In the genomic region with DNA sequence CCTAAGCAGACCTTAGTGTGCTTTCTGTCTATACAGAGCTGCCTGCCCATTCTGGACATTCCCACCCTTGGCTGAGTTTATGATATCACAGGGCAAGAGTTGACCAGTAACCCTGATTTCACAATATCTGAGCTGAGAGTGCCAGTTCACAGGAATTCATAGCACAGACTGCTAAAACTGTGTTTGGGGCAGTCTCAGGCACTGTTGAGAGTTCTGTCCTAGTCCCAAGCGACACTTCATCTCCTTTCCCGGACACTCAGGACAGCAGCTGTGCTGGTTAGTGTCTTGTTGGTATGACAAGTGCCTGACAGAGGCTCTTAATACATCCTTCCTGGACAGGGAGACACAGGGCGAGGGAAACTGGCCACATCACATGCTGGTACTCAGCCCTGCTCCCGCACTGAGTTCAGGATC, we compare ENCODE assay signal across 11 mouse cellular contexts. TPM values are rescaled to one million over a fixed set of nuclear protein-coding genes. Genes with fewer than 3 reads are reported as not detected.
DNase-seq lines count a peak whose midpoint lies in the region; ATAC-seq and TF ChIP-seq lines count a peak whose summit lies in the region.
"Had no signal": no experiment of that assay in that cellular context is flagged by ENCODE, and none has a peak within 500 bp of the region (broad histone marks: within the 10 kb centered on the region; RNA-seq: fewer than 3 reads in every experiment).

No protein-coding gene starts in this region.

- H3K36me3 ChIP-seq in intestine, embryonic 14.5 days (ENCODE audit: control insufficient read depth, insufficient read depth, low read length): no peaks in the 10 kb centered on the region
- no peaks in the 10 kb centered on the region for H3K36me3 ChIP-seq in intestine, postnatal 0 days (ENCODE audit: control insufficient read depth, insufficient read depth)
- H3K36me3 ChIP-seq in E14TG2a.4 (ENCODE audit: insufficient read depth, low read length): no peaks in the 10 kb centered on the region
- H3K36me3 ChIP-seq in liver, postnatal 0 days (replicated peaks; ENCODE audit: insufficient read depth, low read length): no peaks in the 10 kb centered on the region
- H3K36me3 ChIP-seq: limb, embryonic 10.5 days had no signal

- peaks cover 50% of the 10 kb centered on the region for H3K4me1 ChIP-seq in intestine, embryonic 14.5 days (replicated peaks; ENCODE audit: control insufficient read depth, insufficient read depth, low read length)
- H3K4me1 ChIP-seq in intestine, postnatal 0 days (replicated peaks; ENCODE audit: control insufficient read depth, insufficient read depth, low read length): peaks cover 9% of the 10 kb centered on the region
- peaks cover 98% of the 10 kb centered on the region for H3K4me1 ChIP-seq in E14TG2a.4 (replicated peaks; ENCODE audit: low read depth, low read length)
- H3K4me1 ChIP-seq in brown adipose tissue, adult 24 weeks (ENCODE audit: control insufficient read depth, insufficient read depth, insufficient read length, low read length): peaks cover 50% of the 10 kb centered on the region
- H3K4me1 ChIP-seq in liver, postnatal 0 days (ENCODE audit: insufficient read depth): peaks cover 31% of the 10 kb centered on the region

- no peak overlapping the region for H3K4me2 ChIP-seq in intestine, embryonic 14.5 days (ENCODE audit: low read length)
- no peak overlapping the region for H3K4me2 ChIP-seq in intestine, postnatal 0 days (replicated peaks; ENCODE audit: low read depth)
- H3K4me2 ChIP-seq in liver, postnatal 0 days (ENCODE audit: low read depth, low read length): no peak overlapping the region; the same call in 1 of the 2 replicates
- H3K4me2 ChIP-seq: hindbrain, embryonic 14.5 days had no signal

- no peaks in the 10 kb centered on the region for H3K9me3 ChIP-seq in intestine, embryonic 14.5 days (ENCODE audit: control insufficient read depth, low read length)
- no peaks in the 10 kb centered on the region for H3K9me3 ChIP-seq in intestine, postnatal 0 days (ENCODE audit: control insufficient read depth)
- no peaks in the 10 kb centered on the region for H3K9me3 ChIP-seq in E14TG2a.4 (ENCODE audit: low read length)
- no peaks in the 10 kb centered on the region for H3K9me3 ChIP-seq in liver, postnatal 0 days (ENCODE audit: low read length)
- H3K9me3 ChIP-seq: limb, embryonic 10.5 days had no signal

- H3K4me3 ChIP-seq in intestine, embryonic 14.5 days (ENCODE audit: low read depth, low read length): no peak overlapping the region
- no peak overlapping the region for H3K4me3 ChIP-seq in intestine, postnatal 0 days (ENCODE audit: low read depth, low read length)
- H3K4me3 ChIP-seq in E14TG2a.4 (replicated peaks; ENCODE audit: low read length): 0 out of 2 replicates have a peak overlapping the region, but pooled peaks have one; percentile 3
- H3K4me3 ChIP-seq in brown adipose tissue, adult 24 weeks (ENCODE audit: insufficient read depth, low read depth, low read length): no peak overlapping the region
- no peak overlapping the region for H3K4me3 ChIP-seq in liver, postnatal 0 days (ENCODE audit: low read depth, low read length)
- H3K4me3 ChIP-seq: limb, embryonic 10.5 days had no signal

- TF ChIP-seq EP300 in liver, postnatal 0 days (IDR thresholded peaks at IDR 0.05; ENCODE audit: low read depth): no peak

- no peak for TF ChIP-seq CTCF in intestine, postnatal 0 days (IDR thresholded peaks at IDR 0.05; ENCODE audit: low read depth)
- no peak for TF ChIP-seq CTCF in E14TG2a.4 (conservative IDR thresholded peaks at IDR 0.05; ENCODE audit: low read length)
- TF ChIP-seq CTCF in liver, postnatal 0 days (IDR thresholded peaks at IDR 0.05; ENCODE audit: low read depth): no peak

- ATAC-seq in intestine, embryonic 14.5 days (replicated peaks; ENCODE audit: low FRiP score, low TSS enrichment, low read depth): no peak
- ATAC-seq in intestine, postnatal 0 days: no peak
- ATAC-seq in liver, postnatal 0 days: peak; percentile 81

- H3K27me3 ChIP-seq in intestine, embryonic 14.5 days (replicated peaks; ENCODE audit: control insufficient read depth, insufficient read depth, low read length): no peaks in the 10 kb centered on the region
- H3K27me3 ChIP-seq in intestine, postnatal 0 days (replicated peaks; ENCODE audit: control insufficient read depth, insufficient read depth, low read length): no peaks in the 10 kb centered on the region
- no peaks in the 10 kb centered on the region for H3K27me3 ChIP-seq in E14TG2a.4 (ENCODE audit: insufficient read depth, low read length)
- H3K27me3 ChIP-seq in liver, postnatal 0 days (ENCODE audit: insufficient read depth, low read length): no peaks in the 10 kb centered on the region

- peak; percentile 50 for DNase-seq in intestine, embryonic 14.5 days (ENCODE audit: low spot score)
- DNase-seq in liver, postnatal 0 days: peak; percentile 26
- DNase-seq in spleen, postnatal 4 days (ENCODE audit: low spot score in 2 of 2): no peak
- DNase-seq in layer of hippocampus, adult 11-12 months (ENCODE audit: low spot score): no peak
- DNase-seq: gastrocnemius, postnatal 10 days; thymus, postnatal 25 days had no signal

- 0 out of 2 replicates have a peak overlapping the region, but pooled peaks have one; percentile 22 for H3K27ac ChIP-seq in intestine, embryonic 14.5 days (ENCODE audit: low read depth)
- no peak overlapping the region for H3K27ac ChIP-seq in intestine, postnatal 0 days (ENCODE audit: low read depth, low read length)
- peak overlapping the region; percentile 71 for H3K27ac ChIP-seq in brown adipose tissue, adult 24 weeks (replicated peaks; ENCODE audit: low read depth, low read length)
- peak overlapping the region; percentile 69 for H3K27ac ChIP-seq in liver, postnatal 0 days (ENCODE audit: low read depth)
- H3K27ac ChIP-seq: hindbrain, embryonic 14.5 days; limb, embryonic 10.5 days had no signal

- 48% methylated on average over 4 of the region's 4 CpGs for WGBS in intestine, embryonic 14.5 days
- WGBS in intestine, postnatal 0 days: 68% methylated on average over 4 of the region's 4 CpGs
- WGBS in liver, postnatal 0 days (ENCODE audit: insufficient replicate concordance): 68% methylated on average over 4 of the region's 4 CpGs

- H3K9ac ChIP-seq in intestine, embryonic 14.5 days (ENCODE audit: low read length): no peak overlapping the region
- H3K9ac ChIP-seq in intestine, postnatal 0 days (ENCODE audit: low read depth, low read length): no peak overlapping the region
- H3K9ac ChIP-seq in liver, postnatal 0 days (replicated peaks): 0 out of 2 replicates have a peak overlapping the region, but pooled peaks have one; percentile 9
- H3K9ac ChIP-seq: hindbrain, embryonic 14.5 days had no signal

RNA-seq across cellular contexts. Expression of gene Sipa1l1, which starts 23.5 kb away (rescaled TPM):
- polyA plus RNA-seq in intestine, embryonic 14.5 days (2014; fragmentation: Nextera tagmentation; extraction: Ambion mirVana): 41.6 and 43.0 TPM in 2 replicates
- polyA plus RNA-seq in intestine, postnatal 0 days (2015; fragmentation: Nextera tagmentation; extraction: Ambion mirVana): 10.2 and 12.6 TPM in 2 replicates
- polyA plus RNA-seq in brown adipose tissue, adult 24 weeks (2012; ENCODE audit: insufficient read depth, insufficient read length, missing spikeins): 23.9 and 29.7 TPM in 2 replicates
- polyA plus RNA-seq in liver, postnatal 0 days (2015; fragmentation: Nextera tagmentation; extraction: Ambion mirVana): 2.0 and 3.2 TPM in 2 replicates

Comparison
In these comparisons a context has a peak if more than half of its experiments do, and no peak if none do; other contexts are left out.
1. DNase-seq: peak in intestine, embryonic 14.5 days (single experiment) and liver, postnatal 0 days (single experiment); none in spleen, postnatal 4 days (0 of 2) and layer of hippocampus, adult 11-12 months (single experiment).